Mouse (Mus musculus) layer of hippocampus, postnatal 10 days (tissue): ENCODE measurements at regions not wholly inside any gene's neighbourhood (a gene's known extent, or its start where the extent isn't known, plus 50 kb on each side); places are given as distances from the start of the nearest gene placed in this dataset.

Experiments
- DNase-seq, 2 experiments: peaks; one replicate each; pipeline ENCODE4 v3.0.0; 2021; ENCODE audit warnings: low spot score in 2 of 2

DNA sequence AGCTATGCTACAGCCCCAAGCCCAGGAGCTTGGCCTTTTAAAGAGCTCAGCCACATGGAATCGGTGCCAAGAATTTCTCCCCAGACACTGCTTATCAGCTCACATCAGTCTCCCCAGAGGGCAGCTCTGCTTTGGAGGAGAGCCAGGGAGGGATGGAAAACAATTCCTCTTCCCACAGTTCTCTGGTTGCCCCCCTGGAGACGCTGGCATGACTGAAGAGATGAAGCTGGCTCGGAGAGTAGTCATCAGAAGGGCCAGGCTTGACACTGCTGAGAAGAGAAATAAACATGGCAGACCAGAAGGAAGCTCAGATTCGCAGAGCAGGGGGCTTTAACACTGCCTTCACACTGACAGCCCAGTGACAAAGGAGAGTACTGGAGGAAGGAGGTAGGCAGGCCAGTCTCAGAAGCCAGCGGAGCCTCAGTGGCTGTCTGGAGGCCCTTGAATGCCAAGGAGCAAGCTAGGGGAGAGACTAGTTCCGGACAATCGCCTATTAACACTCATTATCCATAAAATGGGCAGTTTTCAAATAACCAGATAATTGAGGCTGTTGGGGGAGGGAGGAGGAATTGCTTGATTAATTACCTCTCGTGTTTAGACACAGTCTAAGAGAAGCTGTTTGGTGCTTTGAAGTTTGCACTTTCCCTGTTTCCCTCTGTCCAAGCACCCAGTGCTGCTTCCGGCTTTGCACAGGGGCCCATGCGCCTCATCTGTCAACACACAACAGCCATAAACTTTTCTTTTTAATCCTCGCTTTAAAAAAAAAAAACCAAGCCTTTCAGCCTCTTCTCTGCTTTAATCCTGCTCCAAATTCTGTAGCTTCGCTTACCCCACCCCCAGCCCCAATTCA is 148.3 kb downstream of the Ddx1 start:
- no peak for DNase-seq

GRCm38 (mm10) chr12:13094111-13094851 is 152.6 kb upstream of the Mycn start:
- no peak for DNase-seq

GRCm38 (mm10) chr12:13085951-13086350 is 144.2 kb upstream of the Mycn start:
- DNase-seq: no peak

- no peak for DNase-seq
Observed at GRCm38 (mm10) chr12:13085484-13085883, 143.8 kb upstream of the Mycn start.

GRCm38 (mm10) chr12:13083337-13084054 is 141.8 kb upstream of the Mycn start:
- peak; percentile 58 to 67 for DNase-seq

DNA sequence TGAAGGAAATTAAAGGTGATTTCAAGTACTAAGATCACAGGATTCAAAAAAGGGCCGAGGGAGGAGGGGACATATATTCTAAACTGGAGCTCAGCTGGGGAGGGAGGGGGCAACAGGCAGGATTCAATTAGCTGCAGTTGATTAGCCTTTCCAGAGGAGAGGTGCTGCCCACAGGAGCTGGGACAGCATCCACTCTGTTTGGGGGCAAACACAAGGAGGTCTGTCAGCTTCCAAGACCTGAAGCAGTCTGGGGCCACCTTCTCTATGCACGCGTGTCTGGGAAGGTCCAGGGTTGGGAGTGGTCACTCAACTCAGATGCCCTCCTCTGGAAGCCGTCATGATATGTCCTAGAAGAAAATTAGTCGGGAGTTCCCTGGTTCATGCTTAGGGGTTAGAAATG is 139.1 kb upstream of the Mycn start:
- DNase-seq: no peak

DNA sequence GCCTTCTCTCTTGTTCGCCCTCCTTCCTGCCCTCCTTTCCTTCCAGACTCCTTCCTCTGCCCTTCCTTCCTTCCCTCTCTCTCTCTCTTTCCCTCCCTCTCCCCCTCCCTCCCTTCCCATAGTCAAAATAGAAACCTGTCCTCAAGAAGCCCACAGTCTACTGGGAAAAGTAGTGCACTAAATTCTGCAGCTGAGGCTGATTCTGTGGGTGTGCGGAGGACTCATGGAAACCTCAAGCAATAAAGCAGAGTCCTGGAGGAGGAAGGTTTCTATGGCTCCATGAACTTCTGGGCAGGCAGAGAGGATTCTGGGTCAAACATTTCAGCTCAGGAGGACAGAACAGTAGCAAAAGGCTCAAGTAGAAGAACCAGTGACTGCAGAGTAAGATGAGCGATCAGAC is 138.1 kb upstream of the Mycn start:
- no peak for DNase-seq

GRCm38 (mm10) chr12:13077689-13078088 is 136.0 kb upstream of the Mycn start:
- no peak for DNase-seq

GRCm38 (mm10) chr12:13076699-13077287 is 135.1 kb upstream of the Mycn start:
- DNase-seq: no peak

- DNase-seq: no peak
Observed at GRCm38 (mm10) chr12:13073126-13073886, 131.6 kb upstream of the Mycn start.

GRCm38 (mm10) chr12:13067295-13067694 is 125.6 kb upstream of the Mycn start:
- DNase-seq: no peak

DNA sequence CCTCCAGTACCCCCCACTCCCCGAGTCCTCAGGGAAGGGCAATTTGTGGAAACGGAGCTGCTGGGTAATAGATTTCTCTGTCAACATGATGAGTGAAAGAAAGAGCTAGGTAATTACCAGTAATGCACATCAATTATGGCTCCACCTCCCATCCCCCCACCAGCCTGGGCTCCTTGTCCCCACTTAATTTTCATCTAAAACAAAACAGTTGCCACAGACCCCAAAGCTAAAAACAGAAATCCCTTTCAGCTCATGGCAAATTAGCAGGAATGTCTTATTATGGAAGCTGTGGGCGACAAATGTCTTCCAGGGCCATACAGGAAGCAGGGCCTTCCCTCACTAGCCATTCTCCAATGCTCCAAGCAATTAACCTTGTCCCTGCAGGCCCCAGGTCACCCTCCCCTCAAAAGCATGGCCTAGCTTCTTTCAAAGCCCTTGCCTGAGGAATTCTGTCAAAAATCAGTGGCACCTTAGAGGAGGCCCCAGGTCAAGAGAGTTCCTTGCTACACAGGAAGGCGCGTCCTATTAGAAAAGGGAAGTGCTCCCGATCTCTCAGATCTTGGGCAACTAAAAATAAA is 125.0 kb upstream of the Mycn start:
- no peak for DNase-seq

DNA sequence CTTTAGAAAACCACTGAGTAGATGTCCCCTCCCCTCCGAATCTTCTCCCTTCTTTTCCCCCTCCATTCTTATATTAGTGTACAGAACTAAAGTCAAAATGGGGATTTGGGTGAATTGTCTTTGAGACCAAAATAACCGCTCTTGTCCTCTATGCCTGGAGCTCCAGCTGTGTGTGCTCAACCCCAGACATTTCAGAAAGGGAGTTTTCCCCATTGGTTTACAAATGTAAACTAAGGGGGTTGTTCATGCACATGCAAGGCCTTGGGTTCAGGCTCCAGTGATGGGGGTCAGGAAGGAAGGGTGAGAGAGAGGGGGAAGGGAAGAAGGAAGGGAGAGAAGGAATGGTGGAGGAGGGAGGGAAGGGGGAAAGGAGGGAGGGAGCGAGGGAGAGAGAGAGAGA is 117.8 kb upstream of the Mycn start:
- no peak for DNase-seq

- no peak for DNase-seq
Observed at GRCm38 (mm10) chr12:13056246-13056645, 114.5 kb upstream of the Mycn start.

DNA sequence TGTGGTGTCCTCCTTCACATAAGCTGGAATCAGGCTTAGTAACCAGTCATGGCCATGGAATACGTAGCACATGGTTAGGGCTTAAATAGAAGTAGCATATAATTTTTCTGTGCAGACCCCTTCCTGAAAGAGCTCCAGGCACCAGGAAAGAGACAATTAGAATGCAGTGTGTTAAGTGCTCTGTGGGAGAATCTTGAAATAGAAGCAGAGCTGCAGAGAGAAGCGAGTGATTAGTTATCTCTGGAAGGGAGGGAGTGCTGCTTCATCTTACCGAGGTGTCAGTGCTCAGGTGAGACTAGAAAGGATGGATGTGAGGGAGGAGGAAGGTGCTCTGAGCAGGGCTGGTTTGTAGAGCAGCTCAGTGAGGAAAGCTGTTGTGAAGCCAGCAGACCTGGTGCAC is 112.9 kb upstream of the Mycn start:
- DNase-seq: no peak

DNA sequence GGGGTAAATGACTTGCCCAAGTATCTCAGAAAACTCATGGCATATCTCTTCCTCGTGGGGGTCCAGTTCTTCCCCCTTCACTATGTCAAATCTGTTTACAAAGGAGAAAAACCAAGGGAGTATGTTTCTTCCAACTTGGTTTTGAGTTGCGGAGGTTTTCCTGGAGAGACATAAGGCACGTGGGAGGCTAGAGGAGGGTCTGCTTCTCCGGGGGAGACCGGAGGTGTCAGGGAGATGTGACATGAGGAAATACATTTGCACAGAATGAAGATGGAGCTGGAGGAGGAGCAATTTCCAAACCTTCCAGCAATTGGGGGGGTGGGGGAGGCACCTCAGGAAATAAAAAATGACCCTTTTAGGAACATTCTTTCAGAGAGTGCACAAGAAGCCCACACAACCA is 112.0 kb upstream of the Mycn start:
- DNase-seq: no peak

DNA sequence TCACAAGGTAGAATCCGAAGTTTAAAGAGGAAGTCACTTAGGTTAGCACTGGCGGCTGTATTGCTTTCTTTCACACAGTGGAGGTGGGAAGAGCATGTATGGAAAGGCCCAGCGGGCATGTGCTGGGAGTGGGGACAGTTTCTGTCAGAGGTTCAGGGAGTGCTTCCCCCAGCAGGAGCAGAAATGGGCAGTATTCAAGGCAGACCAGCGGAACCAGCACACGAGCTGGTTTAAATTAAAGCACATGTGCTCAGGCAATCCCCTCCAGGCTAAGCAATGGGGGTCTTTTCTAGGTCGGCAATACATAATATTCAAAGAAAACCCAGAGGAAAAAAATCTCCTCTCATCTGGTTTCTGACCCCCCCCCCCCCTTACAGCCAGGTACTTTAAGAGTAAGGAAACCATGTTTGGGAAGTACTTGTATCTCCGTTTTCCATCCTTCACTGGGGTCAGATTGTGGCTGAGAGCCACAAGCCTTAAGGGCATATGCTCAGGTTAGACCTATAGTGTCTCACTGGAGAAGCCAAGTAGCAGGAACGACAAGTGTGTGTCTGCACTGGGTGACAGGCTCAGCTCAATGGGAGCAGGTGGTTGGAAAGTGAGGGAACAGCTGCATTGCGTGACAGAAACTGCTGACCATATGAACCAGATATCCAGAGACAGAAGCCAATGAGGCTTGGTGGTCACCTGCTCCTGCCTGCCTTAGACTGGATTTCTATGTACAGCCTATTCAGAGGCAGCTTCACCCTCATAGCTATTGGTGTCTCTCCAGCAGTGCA is 111.3 kb upstream of the Mycn start:
- DNase-seq: no peak

DNA sequence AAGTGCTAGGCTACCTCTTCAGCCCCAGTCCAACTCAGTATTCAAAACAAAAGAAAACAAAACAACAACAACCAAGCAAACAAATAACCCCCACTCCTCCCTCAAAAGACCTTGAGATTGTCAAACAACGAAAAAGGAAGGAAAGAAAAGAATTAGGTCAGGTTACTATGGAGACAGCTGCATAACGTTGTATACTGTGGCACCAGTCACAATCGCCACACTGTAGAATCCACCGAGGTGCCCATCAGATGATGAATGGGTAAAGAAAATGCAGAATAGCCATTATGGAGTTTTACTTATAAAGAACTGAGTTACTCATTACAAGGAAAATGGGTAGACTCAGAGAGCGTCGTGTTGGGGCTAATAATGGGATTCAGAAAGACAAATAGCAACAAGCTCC is 110.5 kb upstream of the Mycn start:
- no peak for DNase-seq

DNA sequence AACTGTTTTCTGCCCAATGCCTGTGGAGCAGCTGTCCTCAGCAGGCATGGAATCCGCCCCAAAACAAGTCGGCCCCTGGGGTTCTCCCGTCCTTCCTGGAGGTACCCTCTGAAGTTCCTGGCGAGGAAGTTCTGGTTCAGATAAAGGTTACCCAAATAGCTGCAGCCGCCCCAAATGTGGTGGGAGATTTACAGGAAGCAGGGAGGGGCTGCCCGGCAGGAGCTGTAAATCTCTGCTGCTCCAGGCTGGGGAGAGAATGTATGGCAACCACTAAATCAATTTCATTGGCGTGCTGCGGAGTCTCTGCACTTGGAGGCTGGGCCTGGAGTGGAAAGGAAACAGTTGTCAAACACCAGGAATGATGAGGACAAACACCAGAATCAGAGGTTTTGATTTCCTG is 107.9 kb upstream of the Mycn start:
- DNase-seq: no peak
